Mouse (Mus musculus): Measurements from ENCODE around the gene Nenf.

DNA sequence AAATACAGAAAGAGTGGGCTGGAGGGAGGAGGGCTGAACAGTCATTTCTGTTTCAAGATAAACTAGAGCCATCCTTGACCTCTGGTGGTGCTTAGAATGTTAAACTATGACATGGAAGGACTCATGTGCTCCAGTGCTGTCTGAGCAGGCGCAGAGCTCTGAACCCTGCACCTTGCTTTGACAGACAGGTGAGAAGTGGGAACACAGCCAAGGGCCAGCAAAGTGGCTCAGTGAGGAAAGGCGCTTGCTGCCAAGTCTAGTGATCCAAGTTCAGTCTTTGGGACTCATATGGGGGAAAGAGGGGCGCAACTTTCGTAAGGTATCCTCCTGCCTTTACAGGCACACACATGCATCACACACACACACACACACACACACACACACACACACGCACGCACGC lies 41.8 kb downstream of the Nenf start:
- TF ChIP-seq CTCF (IDR thresholded peaks at IDR 0.05; ENCODE audit: insufficient read depth, low read depth, low read length), result no peak
- TF ChIP-seq POLR2A (IDR thresholded peaks at IDR 0.05; ENCODE audit: insufficient read depth, low read depth, low read length), result no peak
